Mouse (Mus musculus): ENCODE results near the gene Zfp61. TPM values are rescaled to one million over a fixed set of nuclear protein-coding genes. Genes with fewer than 3 reads are reported as not detected.

Zfp61 gene
- polyA plus RNA-seq, 1 experiment from 2014 or later, result 41.4 TPM

GRCm38 (mm10) chr7:24271191-24271590, 29.8 kb downstream of the Zfp61 start:
- no peaks in the 10 kb centered on the region for H3K9me3 ChIP-seq (ENCODE audit: control insufficient read depth, low read length)
- H3K9ac ChIP-seq (ENCODE audit: low read depth, low read length), result no peak overlapping the region
- no peaks in the 10 kb centered on the region for H3K27me3 ChIP-seq (replicated peaks; ENCODE audit: control insufficient read depth, insufficient read depth, low read length)
- WGBS, result 98% methylated on average over 6 of the region's 6 CpGs
- H3K27ac ChIP-seq (ENCODE audit: low read depth, low read length), result no peak overlapping the region
- no peak overlapping the region for H3K4me3 ChIP-seq (ENCODE audit: low read length)
- no peak for ATAC-seq
- peaks cover 6% of the 10 kb centered on the region; the same call in 1 of the 2 replicates for H3K4me1 ChIP-seq (ENCODE audit: control insufficient read depth, insufficient read depth, low read depth, low read length)
- peaks cover 17% of the 10 kb centered on the region for H3K36me3 ChIP-seq (ENCODE audit: control insufficient read depth, insufficient read depth, low read length)
- no peak overlapping the region for H3K4me2 ChIP-seq (ENCODE audit: low read length)

GRCm38 (mm10) chr7:24270288-24270672, 30.8 kb downstream of the Zfp61 start, which contains the start of gene Zfp93:
Zfp93 (plus strand) TSS chr7:24270420.
- Histone ChIP-seq H3K4me3 (ENCODE audit: low read length) (peak within 1 kb of the TSS; percentile 73), H3K9ac (ENCODE audit: low read depth, low read length) (peak within 1 kb of the TSS; percentile 94), H3K36me3 (ENCODE audit: control insufficient read depth, insufficient read depth, low read length) (peaks cover 16% of the 10 kb centered on the region), H3K4me1 (ENCODE audit: control insufficient read depth, insufficient read depth, low read depth, low read length) (peaks cover 6% of the 10 kb centered on the region; the same call in 1 of the 2 replicates), H3K9me3 (ENCODE audit: control insufficient read depth, low read length) (no peaks in the 10 kb centered on the region), H3K4me2 (ENCODE audit: low read length) (peak within 1 kb of the TSS; percentile 91), H3K27ac (ENCODE audit: low read depth, low read length) (peak within 1 kb of the TSS; percentile 84), H3K27me3 (replicated peaks; ENCODE audit: control insufficient read depth, insufficient read depth, low read length) (no peaks in the 10 kb centered on the region)
- peak; percentile 95 for ATAC-seq
- WGBS, result 0% methylated on average over 12 of the region's 12 CpGs

GRCm38 (mm10) chr7:24269667-24270287, 31.3 kb downstream of the Zfp61 start:
- no peaks in the 10 kb centered on the region for H3K27me3 ChIP-seq (replicated peaks; ENCODE audit: control insufficient read depth, insufficient read depth, low read length)
- H3K9ac ChIP-seq (ENCODE audit: low read depth, low read length), result peak overlapping the region; percentile 94
- peak; percentile 74 for ATAC-seq
- no peak overlapping the region; the same call in 1 of the 2 replicates for H3K27ac ChIP-seq (ENCODE audit: low read depth, low read length)
- no peaks in the 10 kb centered on the region for H3K9me3 ChIP-seq (ENCODE audit: control insufficient read depth, low read length)
- H3K36me3 ChIP-seq (ENCODE audit: control insufficient read depth, insufficient read depth, low read length), result peaks cover 11% of the 10 kb centered on the region
- H3K4me3 ChIP-seq (ENCODE audit: low read length), result peak overlapping the region; percentile 73
- H3K4me1 ChIP-seq (ENCODE audit: control insufficient read depth, insufficient read depth, low read depth, low read length), result peaks cover 6% of the 10 kb centered on the region; the same call in 1 of the 2 replicates
- peak overlapping the region; percentile 91 for H3K4me2 ChIP-seq (ENCODE audit: low read length)
- 32% methylated on average over 7 of the region's 7 CpGs for WGBS

GRCm38 (mm10) chr7:24269256-24269655, 31.8 kb downstream of the Zfp61 start:
- ATAC-seq, result peak; percentile 18
- H3K36me3 ChIP-seq (ENCODE audit: control insufficient read depth, insufficient read depth, low read length), result peaks cover 6% of the 10 kb centered on the region; the same call in 1 of the 2 replicates
- H3K27me3 ChIP-seq (replicated peaks; ENCODE audit: control insufficient read depth, insufficient read depth, low read length), result no peaks in the 10 kb centered on the region
- H3K27ac ChIP-seq (ENCODE audit: low read depth, low read length), result no peak overlapping the region
- H3K9ac ChIP-seq (ENCODE audit: low read depth, low read length), result no peak overlapping the region
- no peaks in the 10 kb centered on the region for H3K9me3 ChIP-seq (ENCODE audit: control insufficient read depth, low read length)
- no peak overlapping the region for H3K4me3 ChIP-seq (ENCODE audit: low read length)
- WGBS, result 80% methylated on average over 3 of the region's 3 CpGs
- H3K4me1 ChIP-seq (ENCODE audit: control insufficient read depth, insufficient read depth, low read depth, low read length), result peaks cover 6% of the 10 kb centered on the region; the same call in 1 of the 2 replicates
- H3K4me2 ChIP-seq (ENCODE audit: low read length), result no peak overlapping the region; the same call in 1 of the 2 replicates

GRCm38 (mm10) chr7:24268176-24269155, 32.6 kb downstream of the Zfp61 start:
- 64% methylated on average over 24 of the region's 24 CpGs for WGBS
- Histone ChIP-seq H3K36me3 (ENCODE audit: control insufficient read depth, insufficient read depth, low read length) (no peaks in the 10 kb centered on the region), H3K9ac (ENCODE audit: low read depth, low read length) (no peak overlapping the region), H3K4me2 (ENCODE audit: low read length) (no peak overlapping the region), H3K27ac (ENCODE audit: low read depth, low read length) (no peak overlapping the region), H3K9me3 (ENCODE audit: control insufficient read depth, low read length) (no peaks in the 10 kb centered on the region), H3K4me3 (ENCODE audit: low read length) (no peak overlapping the region), H3K4me1 (ENCODE audit: control insufficient read depth, insufficient read depth, low read depth, low read length) (peaks cover 6% of the 10 kb centered on the region; the same call in 1 of the 2 replicates), H3K27me3 (replicated peaks; ENCODE audit: control insufficient read depth, insufficient read depth, low read length) (no peaks in the 10 kb centered on the region)
- no peak for ATAC-seq

- Histone ChIP-seq H3K4me2 (ENCODE audit: low read length) (no peak overlapping the region), H3K9me3 (ENCODE audit: control insufficient read depth, low read length) (no peaks in the 10 kb centered on the region)
- WGBS, result 92% methylated on average over 4 of the region's 4 CpGs
These were observed 41.1 kb downstream of the Zfp61 start for GRCm38 (mm10) chr7:24260000-24260312.

GRCm38 (mm10) chr7:24259306-24259999, 41.6 kb downstream of the Zfp61 start:
- Histone ChIP-seq H3K4me3 (ENCODE audit: low read length) (no peak overlapping the region), H3K9me3 (ENCODE audit: control insufficient read depth, low read length) (no peaks in the 10 kb centered on the region), H3K4me1 (ENCODE audit: control insufficient read depth, insufficient read depth, low read depth, low read length) (peaks cover 11% of the 10 kb centered on the region), H3K36me3 (ENCODE audit: control insufficient read depth, insufficient read depth, low read length) (peaks cover 13% of the 10 kb centered on the region), H3K9ac (ENCODE audit: low read depth, low read length) (no peak overlapping the region), H3K4me2 (ENCODE audit: low read length) (no peak overlapping the region), H3K27ac (ENCODE audit: low read depth, low read length) (no peak overlapping the region), H3K27me3 (replicated peaks; ENCODE audit: control insufficient read depth, insufficient read depth, low read length) (no peaks in the 10 kb centered on the region)
- no peak for ATAC-seq
- WGBS, result 93% methylated on average over 13 of the region's 13 CpGs

More at GRCm38 (mm10) chr7:24260000-24260312, 41.1 kb downstream of the Zfp61 start:
- ATAC-seq, result no peak
- Histone ChIP-seq H3K36me3 (ENCODE audit: control insufficient read depth, insufficient read depth, low read length) (peaks cover 13% of the 10 kb centered on the region), H3K27me3 (replicated peaks; ENCODE audit: control insufficient read depth, insufficient read depth, low read length) (no peaks in the 10 kb centered on the region), H3K27ac (ENCODE audit: low read depth, low read length) (no peak overlapping the region), H3K4me1 (ENCODE audit: control insufficient read depth, insufficient read depth, low read depth, low read length) (peaks cover 10% of the 10 kb centered on the region), H3K4me3 (ENCODE audit: low read length) (no peak overlapping the region), H3K9ac (ENCODE audit: low read depth, low read length) (no peak overlapping the region)

GRCm38 (mm10) chr7:24254633-24255474, 46.2 kb downstream of the Zfp61 start, which contains the start of gene Zfp108:
Zfp108 (plus strand) TSS chr7:24254794.
- peaks cover under 1% of the 10 kb centered on the region; the same call in 1 of the 2 replicates for H3K36me3 ChIP-seq (ENCODE audit: control insufficient read depth, insufficient read depth, low read length)
- peak within 1 kb of the TSS; percentile 69 for H3K9ac ChIP-seq (ENCODE audit: low read depth, low read length)
- peak within 1 kb of the TSS; percentile 56 for H3K4me2 ChIP-seq (ENCODE audit: low read length)
- peak; percentile 93 for ATAC-seq
- H3K9me3 ChIP-seq (ENCODE audit: control insufficient read depth, low read length), result no peaks in the 10 kb centered on the region
- peaks cover 13% of the 10 kb centered on the region for H3K4me1 ChIP-seq (ENCODE audit: control insufficient read depth, insufficient read depth, low read depth, low read length)
- 20% methylated on average over 21 of the region's 21 CpGs for WGBS
- peak within 1 kb of the TSS; percentile 32; the same call in 1 of the 2 replicates for H3K27ac ChIP-seq (ENCODE audit: low read depth, low read length)
- H3K27me3 ChIP-seq (replicated peaks; ENCODE audit: control insufficient read depth, insufficient read depth, low read length), result no peaks in the 10 kb centered on the region
- H3K4me3 ChIP-seq (ENCODE audit: low read length), result peak within 1 kb of the TSS; percentile 52

Data from hindbrain, embryonic 16.5 days (tissue).